12 mouse cellular contexts compared by ENCODE assay signal in the genomic region with DNA sequence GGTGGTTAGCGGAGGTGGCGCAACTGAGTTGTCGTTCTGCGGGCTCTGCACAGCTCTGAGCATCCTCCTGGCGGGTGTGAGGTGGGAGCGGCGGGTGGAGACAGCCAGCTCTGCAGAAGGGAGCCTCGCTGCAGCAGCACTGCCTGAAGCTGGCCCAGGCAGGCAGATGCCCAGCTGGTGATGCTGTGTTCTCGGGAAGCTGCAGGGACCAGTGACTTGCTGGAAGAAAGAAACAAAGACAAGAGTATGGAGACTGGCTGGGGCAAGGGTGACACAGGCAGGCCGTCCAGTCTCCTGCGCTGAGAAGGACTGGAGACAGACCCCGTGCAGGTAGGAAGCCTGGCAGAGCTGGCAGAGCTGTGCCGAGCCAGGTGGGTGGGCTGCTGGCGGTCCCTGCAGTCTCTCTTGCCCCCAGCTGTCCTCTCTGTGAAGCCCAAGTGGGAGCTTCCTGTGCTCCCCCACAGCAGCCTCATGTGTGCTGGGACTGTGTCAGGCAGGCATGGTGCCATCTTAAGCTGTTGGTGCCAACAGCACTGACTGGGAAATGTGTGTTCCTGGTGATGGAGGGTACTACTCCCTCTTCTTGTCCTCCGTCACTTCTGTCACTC. TPM values are rescaled to one million over a fixed set of nuclear protein-coding genes. Genes with fewer than 3 reads are reported as not detected.
A peak's percentile ranks its signal among the peaks of the same experiment; 100 is the strongest.
DNase-seq lines count a peak whose midpoint lies in the region; ATAC-seq and TF ChIP-seq lines count a peak whose summit lies in the region.
"Had no signal": no experiment of that assay in that cellular context is flagged by ENCODE, and none has a peak within 500 bp of the region (broad histone marks: within the 10 kb centered on the region; RNA-seq: fewer than 3 reads in every experiment).

No protein-coding gene starts in this region.

- TF ChIP-seq CTCF in E14TG2a.4 (conservative IDR thresholded peaks at IDR 0.05; ENCODE audit: low read length), result no peak
- no peak for TF ChIP-seq CTCF in cerebellum, adult 2 months (IDR thresholded peaks at IDR 0.05; ENCODE audit: borderline replicate concordance, insufficient read depth, low read depth, low read length)

- peak overlapping the region; percentile 3; the same call in 1 of the 2 replicates for H3K4me2 ChIP-seq in hindbrain, embryonic 15.5 days
- no peak overlapping the region for H3K4me2 ChIP-seq in kidney, embryonic 15.5 days
- H3K4me2 ChIP-seq: lung, embryonic 15.5 days had no signal

- H3K27ac ChIP-seq in cerebellum, adult 2 months (ENCODE audit: insufficient read depth, low read length), result peak overlapping the region; percentile 30; the same call in 1 of the 2 replicates
- H3K27ac ChIP-seq in hindbrain, embryonic 15.5 days (replicated peaks), result 0 out of 2 replicates have a peak overlapping the region, but pooled peaks have one; percentile 36
- H3K27ac ChIP-seq in limb, embryonic 10.5 days, result no peak overlapping the region
- H3K27ac ChIP-seq in kidney, embryonic 15.5 days, result no peak overlapping the region
- H3K27ac ChIP-seq: lung, embryonic 15.5 days had no signal

- ATAC-seq in hindbrain, embryonic 15.5 days (ENCODE audit: low FRiP score, low read depth), result peak; percentile 43; the same call in 1 of the 2 replicates
- no peak for ATAC-seq in kidney, embryonic 15.5 days (replicated peaks; ENCODE audit: low FRiP score)

- intact Hi-C loops in left cerebral cortex, postnatal 36 days (cut with DNase I), result no loop called here
- intact Hi-C loops in gastrocnemius, postnatal 14 days (cut with DNase I; ENCODE audit: low total_unique reads), result loop anchor here (5.0 kb wide), 1 partner anchor 67 kb away; no protein-coding TSS in a partner anchor

- no peaks in the 10 kb centered on the region for H3K36me3 ChIP-seq in E14TG2a.4 (ENCODE audit: insufficient read depth, low read length)
- H3K36me3 ChIP-seq in hindbrain, embryonic 15.5 days, result no peaks in the 10 kb centered on the region
- H3K36me3 ChIP-seq in limb, embryonic 10.5 days, result no peaks in the 10 kb centered on the region
- H3K36me3 ChIP-seq in kidney, embryonic 15.5 days, result no peaks in the 10 kb centered on the region
- H3K36me3 ChIP-seq: lung, embryonic 15.5 days had no signal

- H3K4me1 ChIP-seq in E14TG2a.4 (replicated peaks; ENCODE audit: low read depth, low read length), result peaks cover 13% of the 10 kb centered on the region
- peaks cover 14% of the 10 kb centered on the region for H3K4me1 ChIP-seq in cerebellum, adult 2 months (ENCODE audit: control insufficient read depth, insufficient read depth, low read length)
- peaks cover 21% of the 10 kb centered on the region for H3K4me1 ChIP-seq in hindbrain, embryonic 15.5 days (replicated peaks)
- peaks cover 20% of the 10 kb centered on the region for H3K4me1 ChIP-seq in limb, embryonic 10.5 days
- H3K4me1 ChIP-seq in kidney, embryonic 15.5 days, result 0 out of 2 replicates have a peak, but pooled peaks cover 10% of the 10 kb centered on the region
- H3K4me1 ChIP-seq: lung, embryonic 15.5 days had no signal

- 32% methylated on average over 15 of the region's 15 CpGs for WGBS in cerebellum, adult 2 months
- 57% methylated on average over 15 of the region's 15 CpGs for WGBS in hindbrain, embryonic 15.5 days
- WGBS in limb, embryonic 10.5 days, result 68% methylated on average over 15 of the region's 15 CpGs
- WGBS in kidney, embryonic 15.5 days, result 65% methylated on average over 15 of the region's 15 CpGs

- TF ChIP-seq POLR2A in cerebellum, adult 2 months (IDR thresholded peaks at IDR 0.05; ENCODE audit: borderline replicate concordance, insufficient read depth, low read length), result no peak

- DNase-seq in cerebellum, adult 2 months, result peak in 1 of 2 experiments; percentile 35
- DNase-seq in left cerebral cortex, postnatal 36 days (ENCODE audit: low spot score in 2 of 2), result peak; percentile 84 to 88
- no peak for DNase-seq in liver
- DNase-seq in limb, embryonic 10.5 days (ENCODE audit: low spot score), result no peak
- no peak for DNase-seq in gastrocnemius, postnatal 14 days
- DNase-seq: kidney, adult 8-10 months; thymus, adult 2 months had no signal

- no peak overlapping the region for H3K9ac ChIP-seq in hindbrain, embryonic 15.5 days
- no peak overlapping the region for H3K9ac ChIP-seq in kidney, embryonic 15.5 days
- H3K9ac ChIP-seq: lung, embryonic 15.5 days had no signal

- H3K27me3 ChIP-seq in E14TG2a.4 (ENCODE audit: insufficient read depth, low read length), result 0 out of 2 replicates have a peak, but pooled peaks cover 2% of the 10 kb centered on the region
- H3K27me3 ChIP-seq in cerebellum, adult 2 months (ENCODE audit: control insufficient read depth, insufficient read depth, low read length), result no peaks in the 10 kb centered on the region
- H3K27me3 ChIP-seq in hindbrain, embryonic 15.5 days, result no peaks in the 10 kb centered on the region
- H3K27me3 ChIP-seq in limb, embryonic 10.5 days (ENCODE audit: low read depth, poor library complexity, severe bottlenecking), result no peaks in the 10 kb centered on the region
- no peaks in the 10 kb centered on the region for H3K27me3 ChIP-seq in kidney, embryonic 15.5 days
- H3K27me3 ChIP-seq: lung, embryonic 15.5 days had no signal

- peak overlapping the region; percentile 37; the same call in 1 of the 2 replicates for H3K4me3 ChIP-seq in E14TG2a.4 (replicated peaks; ENCODE audit: low read length)
- no peak overlapping the region for H3K4me3 ChIP-seq in cerebellum, adult 2 months (replicated peaks; ENCODE audit: insufficient read depth, low read depth, low read length)
- no peak overlapping the region for H3K4me3 ChIP-seq in hindbrain, embryonic 15.5 days
- H3K4me3 ChIP-seq in limb, embryonic 10.5 days, result no peak overlapping the region
- no peak overlapping the region for H3K4me3 ChIP-seq in kidney, embryonic 15.5 days (replicated peaks)
- H3K4me3 ChIP-seq: lung, embryonic 15.5 days had no signal

- no peaks in the 10 kb centered on the region for H3K9me3 ChIP-seq in E14TG2a.4 (ENCODE audit: low read length)
- no peaks in the 10 kb centered on the region for H3K9me3 ChIP-seq in hindbrain, embryonic 15.5 days
- H3K9me3 ChIP-seq in limb, embryonic 10.5 days (replicated peaks), result no peaks in the 10 kb centered on the region
- H3K9me3 ChIP-seq in kidney, embryonic 15.5 days (replicated peaks), result no peaks in the 10 kb centered on the region
- H3K9me3 ChIP-seq: lung, embryonic 15.5 days had no signal

RNA-seq across cellular contexts. Expression of a gene that starts 56.8 kb away (rescaled TPM):
- polyA plus RNA-seq in cerebellum, adult 2 months (2012; rRNA removed), result 89.2 and 99.9 TPM in 2 replicates
- polyA plus RNA-seq in hindbrain, embryonic 15.5 days (2015; fragmentation: Nextera tagmentation; extraction: Ambion mirVana), result 29.3 and 32.6 TPM in 2 replicates
- total RNA-seq in left cerebral cortex, postnatal 36 days (2021), result 100 to 1,000 TPM; 150 to 220 TPM
- 0.74 and 0.92 TPM in 2 replicates for polyA plus RNA-seq in limb, embryonic 10.5 days (2016; fragmentation: Nextera tagmentation; extraction: Ambion mirVana)
- total RNA-seq in gastrocnemius, postnatal 14 days (2021), result 10 to 100 TPM; 36.0 to 41.7 TPM
- polyA plus RNA-seq in kidney, embryonic 15.5 days (2015; fragmentation: Nextera tagmentation; extraction: Ambion mirVana), result 1.7 and 2.7 TPM in 2 replicates
- total RNA-seq: neutrophil, adult 5-6 weeks had no signal

Comparison
In these comparisons a context has a peak if more than half of its experiments do, and no peak if none do; other contexts are left out.
1. DNase-seq: peak in left cerebral cortex, postnatal 36 days (2 of 2); none in liver (single experiment), limb, embryonic 10.5 days (single experiment) and gastrocnemius, postnatal 14 days (single experiment).
2. H3K27ac ChIP-seq: peak in cerebellum, adult 2 months (single experiment) and hindbrain, embryonic 15.5 days (single experiment); none in limb, embryonic 10.5 days (single experiment) and kidney, embryonic 15.5 days (single experiment).